Mouse (Mus musculus): ENCODE measurements at regions not wholly inside any gene's neighbourhood (a gene's known extent, or its start where the extent isn't known, plus 50 kb on each side); places are given as distances from the start of the nearest gene placed in this dataset.

DNA sequence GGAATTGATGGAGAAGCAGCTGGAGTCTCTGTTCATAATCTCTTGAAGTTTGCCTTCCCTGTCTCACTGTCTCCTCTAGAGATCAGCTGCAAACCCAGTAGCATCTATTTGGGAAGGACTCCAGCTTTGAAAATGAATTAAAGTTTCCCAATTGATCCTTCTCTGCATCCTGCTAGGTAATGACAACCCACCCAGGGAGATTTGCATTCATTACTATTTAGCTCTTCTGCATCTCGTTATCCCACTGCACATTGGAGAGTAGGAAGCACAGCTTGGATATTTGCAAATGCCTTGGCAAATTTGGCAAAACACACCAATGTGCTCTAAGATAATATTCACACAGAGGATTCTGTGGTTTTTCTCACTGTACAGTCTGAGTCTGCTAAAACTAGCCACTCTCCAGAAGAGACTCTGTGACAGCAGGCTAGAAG is 530.1 kb downstream of the Ipo11 start:
- TF ChIP-seq ZNF384 (IDR thresholded peaks at IDR 0.05; ENCODE audit: low read depth, low read length), result no peak
- TF ChIP-seq MAFK (IDR thresholded peaks at IDR 0.05; ENCODE audit: insufficient read depth, low read depth, low read length), result no peak
- TF ChIP-seq ZC3H11A (IDR thresholded peaks at IDR 0.05; ENCODE audit: borderline replicate concordance, low read depth, low read length), result no peak
- no peak for TF ChIP-seq CHD2 (IDR thresholded peaks at IDR 0.05; ENCODE audit: low read depth, low read length)
- no peak for TF ChIP-seq HCFC1 (IDR thresholded peaks at IDR 0.05; ENCODE audit: borderline replicate concordance, insufficient read depth, low read length)

Data from ES-E14 (cell line).